Mouse (Mus musculus) spleen, adult 2 months (tissue): ENCODE data around the gene Iqcd. TPM values are rescaled to one million over a fixed set of nuclear protein-coding genes. Genes with fewer than 3 reads are reported as not detected.

Experiments used
- DNase-seq, 2 experiments: peaks; one replicate each; pipeline versions ENCODE4 v3.0.0 to v3.0.0-alpha.2; 2012 to 2021; ENCODE audit warnings: low spot score in 2 of 2, low read depth in 1 of 2
- H3K27ac ChIP-seq: fragments of 200-500 bp; 2 replicates; pipeline ENCODE4 v1.5.1; 2012; ENCODE audit warnings: low read length, inconsistent platforms; ENCODE audit not compliant: insufficient read depth
- H3K27me3 ChIP-seq: fragments of 200-500 bp; 2 replicates; pipeline ENCODE4 v1.6.1; 2012; ENCODE audit warnings: mild to moderate bottlenecking, moderate library complexity, low read length, inconsistent platforms; ENCODE audit not compliant: control insufficient read depth, insufficient read depth
- H3K36me3 ChIP-seq: fragments of 200-500 bp; 2 replicates; pipeline ENCODE4 v1.6.1; 2012; ENCODE audit warnings: mild to moderate bottlenecking, low read length, inconsistent platforms; ENCODE audit not compliant: control insufficient read depth, insufficient read depth
- H3K4me1 ChIP-seq: fragments of 200-500 bp; 2 replicates; pipeline ENCODE4 v1.6.1; 2011; ENCODE audit warnings: inconsistent platforms; ENCODE audit not compliant: control insufficient read depth, insufficient read depth, insufficient read length
- H3K4me3 ChIP-seq: fragments of 200-500 bp; 2 replicates; pipeline ENCODE4 v1.5.1; 2011; ENCODE audit warnings: mild to moderate bottlenecking, inconsistent platforms; ENCODE audit not compliant: insufficient read depth, insufficient read length; ENCODE audit errors: extremely low read depth
- CTCF ChIP-seq: fragments of 200-500 bp; IDR thresholded peaks from 2 replicates; pipeline ENCODE4 v1.5.1; 2011; ENCODE audit warnings: mild to moderate bottlenecking, inconsistent platforms; ENCODE audit not compliant: insufficient read depth, insufficient read length, insufficient replicate concordance; ENCODE audit errors: extremely low read depth
- POLR2A ChIP-seq: fragments of 200-500 bp; IDR thresholded peaks from 2 replicates; pipeline ENCODE4 v1.6.1; 2011; ENCODE audit warnings: low read depth, low read length, inconsistent platforms
- WGBS: fragments of 180-500 bp; shearing (Covaris S2); methylation state at CpG from one replicate; pipeline ENCODE4 v1.1.7; 2018; 5-methylcytosine and 5-hydroxymethylcytosine counted together
- polyA plus RNA-seq: library from polyadenylated mRNA; depleted of rRNA; stranded (reverse); fragments of >200 nt; gene quantifications from 2 replicates; pipeline ENCODE4 v1.2.3, GENCODE M21; 2012

Gene Iqcd
- polyA plus RNA-seq, 1 experiment, result 0.40 TPM

- Histone ChIP-seq H3K27ac (no peak overlapping the region), H3K4me1 (peaks cover 5% of the 10 kb centered on the region; the same call in 1 of the 2 replicates), H3K27me3 (no peaks in the 10 kb centered on the region), H3K36me3 (no peaks in the 10 kb centered on the region), H3K4me3 (no peak overlapping the region)
- DNase-seq, result no peak
- 86% methylated on average over 9 of the region's 9 CpGs for WGBS
- TF ChIP-seq CTCF (no peak), POLR2A (no peak)
Observed at GRCm38 (mm10) chr5:120566681-120567252, 22.0 kb upstream of the Iqcd start.

GRCm38 (mm10) chr5:120567253-120567701, 21.5 kb upstream of the Iqcd start:
- Histone ChIP-seq H3K36me3 (no peaks in the 10 kb centered on the region), H3K27me3 (no peaks in the 10 kb centered on the region), H3K27ac (no peak overlapping the region), H3K4me1 (peaks cover 5% of the 10 kb centered on the region; the same call in 1 of the 2 replicates), H3K4me3 (no peak overlapping the region)
- no peak for DNase-seq
- TF ChIP-seq CTCF (no peak), POLR2A (no peak)
- WGBS, result 88% methylated on average over 21 of the region's 21 CpGs

GRCm38 (mm10) chr5:120567761-120568211, 21.0 kb upstream of the Iqcd start:
- H3K27ac ChIP-seq, result no peak overlapping the region
- H3K27me3 ChIP-seq, result no peaks in the 10 kb centered on the region
- WGBS, result 94% methylated on average over 14 of the region's 14 CpGs
- H3K36me3 ChIP-seq, result no peaks in the 10 kb centered on the region
- H3K4me1 ChIP-seq, result peaks cover 5% of the 10 kb centered on the region; the same call in 1 of the 2 replicates
- TF ChIP-seq POLR2A, result no peak
- TF ChIP-seq CTCF, result no peak
- no peak overlapping the region for H3K4me3 ChIP-seq
- no peak for DNase-seq

GRCm38 (mm10) chr5:120568336-120568768, 20.5 kb upstream of the Iqcd start:
- Histone ChIP-seq H3K4me3 (no peak overlapping the region), H3K36me3 (no peaks in the 10 kb centered on the region), H3K27ac (no peak overlapping the region), H3K4me1 (peaks cover 3% of the 10 kb centered on the region; the same call in 1 of the 2 replicates), H3K27me3 (no peaks in the 10 kb centered on the region)
- 93% methylated on average over 9 of the region's 9 CpGs for WGBS
- DNase-seq, result no peak
- TF ChIP-seq CTCF (no peak), POLR2A (no peak)

GRCm38 (mm10) chr5:120568964-120569363, 19.9 kb upstream of the Iqcd start:
- WGBS, result 81% methylated on average over 4 of the region's 4 CpGs
- Histone ChIP-seq H3K4me3 (no peak overlapping the region), H3K36me3 (no peaks in the 10 kb centered on the region), H3K4me1 (peaks cover 3% of the 10 kb centered on the region; the same call in 1 of the 2 replicates), H3K27ac (no peak overlapping the region), H3K27me3 (no peaks in the 10 kb centered on the region)
- no peak for DNase-seq
- TF ChIP-seq CTCF, result no peak
- TF ChIP-seq POLR2A, result no peak

GRCm38 (mm10) chr5:120569791-120570190, 19.0 kb upstream of the Iqcd start:
- H3K4me3 ChIP-seq, result no peak overlapping the region
- no peak overlapping the region for H3K27ac ChIP-seq
- no peak for DNase-seq
- TF ChIP-seq CTCF, result no peak
- TF ChIP-seq POLR2A, result no peak
- no peaks in the 10 kb centered on the region for H3K27me3 ChIP-seq
- H3K4me1 ChIP-seq, result peaks cover 3% of the 10 kb centered on the region; the same call in 1 of the 2 replicates
- no peaks in the 10 kb centered on the region for H3K36me3 ChIP-seq
- 91% methylated on average over 3 of the region's 3 CpGs for WGBS

GRCm38 (mm10) chr5:120570289-120570897, 18.4 kb upstream of the Iqcd start:
- Histone ChIP-seq H3K27ac (0 out of 2 replicates have a peak overlapping the region, but pooled peaks have one; percentile 14), H3K4me1 (peaks cover 3% of the 10 kb centered on the region; the same call in 1 of the 2 replicates), H3K4me3 (no peak overlapping the region), H3K27me3 (no peaks in the 10 kb centered on the region), H3K36me3 (no peaks in the 10 kb centered on the region)
- TF ChIP-seq POLR2A (no peak), CTCF (no peak)
- 41% methylated on average over 11 of the region's 11 CpGs for WGBS
- DNase-seq, result no peak
